Mouse (Mus musculus): Measurements from ENCODE around the gene Csf2.

DNA sequence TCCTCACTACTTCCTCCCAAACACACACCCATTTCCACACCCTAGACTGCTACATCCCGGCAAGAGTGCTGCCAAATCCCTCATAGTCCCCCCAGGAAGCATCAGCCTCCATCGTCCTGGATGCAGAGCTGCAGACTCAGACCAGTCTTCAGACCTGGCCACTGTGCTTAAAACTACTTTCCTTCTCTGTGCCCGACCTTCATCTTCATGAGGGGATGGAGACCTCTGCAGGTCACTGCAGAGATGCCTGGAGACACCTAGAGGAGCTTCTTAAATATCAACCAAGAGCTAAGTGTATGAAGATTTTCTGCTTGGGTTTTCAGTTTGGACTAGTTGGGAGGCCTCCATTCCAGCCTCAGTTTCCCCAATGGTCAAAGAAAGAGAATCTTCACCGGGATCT, 4.6 kb upstream of the Csf2 start:
- TF ChIP-seq CTCF (IDR thresholded peaks at IDR 0.05; ENCODE audit: low read depth), result peak; percentile 65
- TF ChIP-seq EP300 (optimal IDR thresholded peaks at IDR 0.05), result no peak

Measured in stomach, postnatal 0 days (tissue).